Mouse (Mus musculus) layer of hippocampus, adult 11-12 months (tissue): ENCODE data around the gene Retsat.
A peak's percentile ranks its signal among the peaks of the same experiment; 100 is the strongest.

Source experiments
- DNase-seq: peaks from one replicate; pipeline ENCODE4 v3.0.0; 2022; ENCODE audit warnings: low spot score

The Retsat gene

GRCm38 (mm10) chr6:72597956-72598753, at the start of gene Retsat, which contains the start of gene Elmod3:
TSS of gene Retsat (plus strand) at chr6:72598475.
TSS of gene Elmod3 (minus strand) at chr6:72598413.
- DNase-seq: peak; percentile 94

DNA sequence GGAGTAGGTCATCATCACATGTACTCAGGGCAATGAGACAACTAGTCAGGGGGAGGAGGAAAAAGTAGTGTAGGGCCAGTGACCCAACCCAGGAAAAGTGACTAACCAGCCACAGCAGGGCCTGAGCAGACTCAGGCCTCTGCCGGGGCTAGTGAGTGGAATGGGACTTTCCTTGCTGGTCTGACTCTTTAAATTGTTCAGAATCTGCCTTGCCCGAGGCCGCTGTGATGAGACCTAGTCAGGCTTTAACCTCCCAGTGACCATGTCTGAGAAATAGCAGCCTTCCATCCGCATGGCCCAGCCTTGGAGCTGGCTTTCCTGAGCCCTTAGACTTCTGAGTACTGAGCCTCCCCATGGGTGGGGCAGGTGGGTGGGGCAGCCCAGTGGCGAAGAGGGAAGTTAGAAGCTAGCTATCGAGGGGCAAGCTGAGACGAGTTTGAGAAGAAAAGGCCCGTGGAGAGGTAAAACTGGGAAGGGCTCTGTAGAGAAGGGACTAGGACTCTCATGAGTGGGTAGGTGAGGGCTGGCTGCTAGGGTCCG, 49.2 kb upstream of the Retsat start:
- DNase-seq: no peak

DNA sequence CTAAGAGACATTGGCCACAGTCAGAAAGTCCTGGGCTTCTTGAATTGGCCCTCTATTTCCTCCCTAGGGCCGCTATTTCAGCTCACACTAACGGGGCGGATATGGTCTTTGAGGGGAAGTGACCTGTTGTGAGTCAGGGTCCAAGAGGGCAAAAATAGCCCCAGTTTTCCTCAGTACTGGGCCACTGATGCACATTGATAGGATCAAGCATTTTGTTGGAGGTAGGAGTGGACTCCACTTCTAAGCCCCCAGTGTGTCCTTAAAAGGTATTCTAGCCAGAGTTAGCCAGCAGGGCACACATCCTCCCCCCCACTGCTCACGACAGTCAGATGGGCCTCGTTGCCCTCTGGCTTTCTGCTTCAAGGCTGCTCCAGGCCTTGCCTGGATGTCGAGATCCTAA, 48.2 kb upstream of the Retsat start:
- no peak for DNase-seq

- DNase-seq: no peak
Observed at GRCm38 (mm10) chr6:72550503-72551100, 47.7 kb upstream of the Retsat start.

DNA sequence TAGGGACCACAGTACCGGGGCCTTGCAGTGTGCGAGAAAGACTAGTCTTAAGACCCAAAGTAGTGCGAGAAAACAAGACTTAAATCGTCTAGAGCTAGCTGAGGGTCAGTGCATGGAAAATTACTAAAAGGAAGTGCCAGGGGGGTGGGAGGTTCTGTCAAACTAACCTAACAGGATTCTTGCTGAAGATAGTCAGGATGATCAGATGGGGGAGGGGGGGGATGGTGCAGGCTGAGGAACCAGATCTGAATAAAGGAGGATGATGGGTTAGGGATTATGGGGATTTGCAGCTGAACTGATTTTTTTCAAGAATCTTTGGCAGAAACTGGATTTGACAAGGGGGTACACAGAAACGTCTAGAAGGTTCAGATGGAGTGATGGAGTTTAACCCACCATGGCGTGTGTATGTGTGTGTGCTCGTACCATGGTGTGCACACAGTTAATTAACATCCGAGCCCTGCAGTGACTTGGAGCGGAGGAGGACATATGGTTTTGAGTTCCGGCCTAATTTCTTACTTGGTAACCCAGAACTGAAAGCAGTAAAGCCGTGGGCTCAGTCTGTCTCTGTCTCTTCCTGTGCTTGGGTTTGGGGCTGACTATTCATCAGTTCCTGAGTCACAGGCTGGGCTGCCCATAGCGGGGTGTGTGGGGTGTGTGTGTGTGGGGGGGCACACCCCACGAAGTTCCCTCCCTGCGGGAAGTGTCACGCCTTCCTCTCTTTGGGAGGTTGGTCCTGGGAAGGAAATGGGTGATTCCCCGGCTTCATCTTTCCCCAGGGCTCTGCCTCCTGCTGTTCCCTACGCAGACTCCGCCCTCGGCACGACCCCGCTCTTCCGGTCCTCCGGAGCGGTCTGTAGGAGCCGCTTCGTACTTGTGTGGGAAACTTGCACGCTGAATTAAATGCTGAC, 45.9 kb upstream of the Retsat start:
- peak; percentile 45 for DNase-seq

DNA sequence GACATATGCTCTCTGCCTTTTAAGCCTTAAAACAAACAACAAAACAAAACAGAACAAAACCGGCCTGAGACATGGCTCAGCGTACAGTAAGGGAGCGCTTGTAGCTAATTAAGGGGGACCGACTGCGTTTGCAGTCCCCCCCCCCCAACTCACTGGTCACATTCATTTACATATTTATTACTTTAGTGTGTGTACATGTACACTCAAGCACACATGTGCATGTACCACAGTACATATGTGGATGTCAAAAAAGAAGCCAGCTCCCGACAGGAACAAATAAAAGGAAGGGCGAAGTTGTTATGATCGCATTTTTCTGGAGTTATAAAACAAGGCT, 45.2 kb upstream of the Retsat start:
- no peak for DNase-seq

DNA sequence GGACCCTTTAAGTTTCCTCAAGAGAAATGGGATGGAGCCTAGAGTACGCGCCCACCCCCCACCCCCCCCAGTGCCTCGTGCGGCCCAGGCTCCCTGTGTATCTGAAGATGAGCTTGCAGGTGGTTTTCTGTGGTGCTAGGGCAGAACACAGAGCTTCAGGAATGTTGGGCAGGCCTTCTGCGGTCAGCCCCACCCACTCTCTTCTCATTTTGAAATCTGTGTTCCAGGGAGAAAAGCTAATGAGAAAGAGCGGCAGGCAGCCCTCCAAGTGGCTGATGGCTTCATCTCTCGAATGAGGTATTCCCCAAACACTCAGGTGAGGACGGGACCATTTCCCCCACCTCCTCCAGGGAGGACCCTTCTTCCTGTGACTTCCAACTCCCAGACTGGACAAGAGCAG, 37.5 kb upstream of the Retsat start:
- no peak for DNase-seq

DNA sequence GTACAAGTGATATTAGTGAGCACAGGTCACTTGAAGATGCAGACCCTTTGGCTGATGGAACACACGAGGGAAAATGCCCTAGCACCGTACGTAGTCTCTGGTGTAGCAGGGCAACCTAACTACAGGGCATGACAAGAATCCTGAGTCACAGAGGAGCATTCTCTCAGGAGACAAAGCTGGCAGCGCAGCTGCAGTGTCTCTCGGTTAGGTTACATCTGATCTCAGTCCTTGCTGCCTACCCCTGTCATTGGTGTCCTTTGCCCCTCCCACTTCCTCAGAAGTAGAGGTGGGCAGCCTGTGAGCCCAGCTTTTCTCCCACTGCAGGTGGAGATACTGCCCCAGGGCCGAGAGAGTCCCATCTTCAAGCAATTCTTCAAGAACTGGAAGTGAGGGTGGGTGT, 35.8 kb upstream of the Retsat start:
- DNase-seq: no peak

DNA sequence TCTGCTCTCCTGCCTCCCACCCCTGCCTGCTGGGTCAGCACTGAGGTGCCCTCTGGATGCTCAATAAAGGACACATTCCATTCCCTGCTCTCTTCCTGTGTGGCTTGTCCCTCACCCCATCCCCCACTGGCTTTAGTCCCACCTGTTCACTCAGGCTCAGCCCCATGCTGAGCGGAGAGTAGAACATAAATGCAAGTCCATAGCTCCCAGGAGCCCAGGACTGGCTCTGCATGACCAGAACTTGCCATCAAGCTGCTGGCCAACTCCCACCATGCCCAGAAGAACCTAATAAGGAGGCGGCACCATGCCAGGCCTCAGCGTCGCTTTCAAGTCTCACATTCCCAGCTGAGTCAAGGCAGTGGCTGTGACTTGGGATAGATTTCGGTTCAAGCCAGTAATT, 35.4 kb upstream of the Retsat start:
- DNase-seq: no peak

GRCm38 (mm10) chr6:72565506-72565905, 32.8 kb upstream of the Retsat start:
- DNase-seq: no peak

DNA sequence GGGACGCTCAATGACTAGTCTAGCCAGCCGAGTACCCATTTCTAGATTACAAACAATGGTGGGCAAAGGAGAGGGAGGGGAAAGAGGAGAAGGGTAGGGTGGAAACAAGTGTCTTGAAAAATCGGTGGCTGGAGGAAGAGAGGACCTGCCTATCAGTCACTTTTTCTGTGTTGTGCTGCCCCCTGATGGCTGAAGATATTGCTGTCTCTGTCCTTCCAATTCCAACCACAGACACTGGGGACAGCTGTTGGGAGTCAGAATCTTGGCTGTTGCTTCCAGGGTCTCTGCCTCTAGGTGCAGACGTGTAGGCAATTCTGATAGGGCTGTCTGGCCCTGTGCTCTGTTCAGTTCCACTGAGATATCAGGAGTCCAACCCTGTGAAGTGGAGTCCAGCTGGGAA, 32.2 kb upstream of the Retsat start:
- peak; percentile 96 for DNase-seq

DNA sequence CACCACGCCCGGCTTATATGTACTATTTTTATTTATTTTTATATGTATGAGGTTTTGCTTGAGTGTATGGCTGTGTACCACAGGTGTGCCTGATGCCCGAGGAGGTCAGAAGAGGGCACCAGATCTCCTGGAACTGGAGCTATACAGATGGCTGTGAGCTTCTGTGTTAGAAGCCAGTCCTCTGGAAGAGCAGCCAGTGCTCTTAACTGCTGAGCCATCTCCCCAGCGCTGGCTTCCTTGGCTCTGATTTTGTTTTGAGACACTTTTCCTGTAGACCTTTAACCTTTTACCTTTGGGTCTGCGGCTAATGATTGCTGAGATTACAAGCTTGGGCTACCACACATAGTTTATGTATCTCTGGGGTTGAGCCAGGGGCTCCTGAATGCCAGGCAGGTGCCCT, 30.8 kb upstream of the Retsat start:
- no peak for DNase-seq

DNA sequence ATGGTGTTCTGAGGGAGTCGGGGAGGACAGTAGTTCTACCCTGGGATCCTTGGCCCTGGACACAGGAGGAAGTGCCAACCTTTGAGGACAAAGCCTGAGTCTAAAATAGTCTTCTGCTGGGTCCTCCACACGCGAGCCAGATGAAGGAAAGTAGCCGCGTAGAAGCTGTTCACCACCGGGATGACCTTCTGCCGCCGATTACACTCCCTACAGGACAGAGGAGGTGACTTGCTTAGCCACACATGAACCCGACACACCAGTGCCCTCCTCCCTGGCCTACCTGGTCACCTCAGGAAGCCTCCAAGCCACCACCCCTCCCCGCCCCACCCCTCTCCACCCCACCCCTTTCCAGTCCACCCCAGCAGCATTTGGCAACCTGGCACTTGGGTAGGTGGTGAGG, 29.5 kb upstream of the Retsat start:
- DNase-seq: no peak

DNA sequence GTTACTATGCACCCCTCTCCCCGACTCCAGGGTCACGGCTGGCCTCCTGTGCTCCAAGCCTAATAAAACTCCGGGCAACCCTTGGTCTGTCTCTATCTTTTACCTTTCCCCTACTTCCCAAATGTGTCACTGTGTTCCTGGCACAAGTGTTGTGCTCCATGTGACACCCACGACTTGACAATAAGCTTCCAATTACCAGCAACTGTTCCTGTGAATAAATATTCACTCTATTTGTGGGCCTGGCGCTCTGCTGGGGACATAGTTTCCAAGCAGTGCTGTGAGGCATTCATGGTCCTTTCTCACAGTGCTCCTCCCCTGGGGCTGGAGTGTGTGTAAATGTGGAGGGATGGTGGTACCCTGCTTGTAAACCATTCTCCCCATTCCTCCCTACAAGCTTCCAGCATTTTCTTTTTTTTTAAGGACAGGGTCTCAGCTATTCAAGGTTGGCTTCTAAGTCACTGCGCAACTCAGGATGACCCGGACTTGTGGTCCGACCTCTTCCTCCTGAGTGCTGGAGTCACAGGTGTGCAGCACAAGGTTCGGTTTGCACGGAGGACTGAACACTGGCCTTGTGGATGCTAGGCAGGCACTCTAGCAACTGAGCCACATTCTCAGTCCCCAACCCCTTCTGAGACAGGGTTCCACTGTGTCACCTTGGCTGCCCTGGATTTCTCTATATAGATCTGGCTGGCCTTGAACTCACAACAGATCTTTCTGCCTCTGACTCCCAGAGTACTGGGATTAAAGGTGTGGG, 27.5 kb upstream of the Retsat start:
- DNase-seq: peak; percentile 56

DNA sequence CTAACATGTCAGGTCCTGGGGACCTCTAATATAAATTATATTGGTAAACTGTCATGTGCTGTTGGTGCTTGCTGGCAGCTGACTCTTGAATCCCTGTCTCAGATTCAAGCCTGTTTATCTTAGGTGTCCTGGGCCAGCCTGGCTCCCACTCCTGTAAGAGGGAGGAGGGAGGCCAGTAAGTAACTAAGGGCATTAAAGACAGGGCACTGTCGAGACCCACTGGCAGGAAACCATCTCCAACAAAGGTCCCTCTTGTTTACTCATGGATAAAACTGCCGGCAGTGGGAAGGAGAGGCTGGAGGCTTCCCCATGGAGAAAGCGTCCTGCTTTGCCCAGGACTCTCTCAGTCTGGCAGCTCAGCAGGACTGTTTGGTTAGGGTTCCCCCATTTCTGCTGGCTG, 26.4 kb upstream of the Retsat start:
- DNase-seq: no peak

- no peak for DNase-seq
Observed at GRCm38 (mm10) chr6:72576041-72576440, 22.2 kb upstream of the Retsat start.

DNA sequence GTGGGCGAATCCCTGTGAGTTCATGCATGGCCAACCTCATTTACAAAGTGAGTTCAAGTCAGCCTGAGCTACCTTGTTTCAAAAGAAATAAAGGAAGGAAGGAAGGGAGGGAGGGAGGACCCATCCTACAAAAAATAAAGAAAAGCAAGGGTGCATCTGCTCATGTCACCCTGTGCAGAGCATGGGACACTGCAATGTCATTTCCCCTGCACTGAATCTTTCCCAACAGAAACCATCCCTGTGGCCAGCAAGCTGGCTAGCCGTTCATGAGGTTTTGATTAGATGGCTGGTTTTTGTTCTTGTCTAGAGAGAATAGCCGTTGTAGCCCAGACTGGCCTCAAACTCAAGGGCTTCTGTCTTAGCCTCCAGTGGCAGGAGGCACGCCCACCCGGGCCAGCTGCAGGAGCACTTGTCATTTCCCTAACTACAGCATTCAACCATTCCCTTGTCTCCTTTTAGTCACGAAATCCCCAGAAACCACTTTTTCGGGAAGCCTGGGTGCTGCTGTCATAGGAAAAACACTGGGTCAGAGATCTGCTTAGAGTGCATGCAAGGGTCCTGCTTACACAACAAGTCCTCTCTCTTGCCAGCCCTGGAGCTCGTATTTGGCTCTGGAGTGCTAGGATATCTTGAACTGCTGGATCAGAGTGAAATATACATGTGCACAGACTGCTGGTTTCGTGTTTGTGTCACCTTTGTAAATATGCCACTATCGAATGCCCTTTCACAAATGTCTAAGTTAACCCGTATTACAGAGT, 16.5 kb upstream of the Retsat start:
- no peak for DNase-seq

- no peak for DNase-seq
Observed at GRCm38 (mm10) chr6:72583211-72583839, 14.9 kb upstream of the Retsat start.

DNA sequence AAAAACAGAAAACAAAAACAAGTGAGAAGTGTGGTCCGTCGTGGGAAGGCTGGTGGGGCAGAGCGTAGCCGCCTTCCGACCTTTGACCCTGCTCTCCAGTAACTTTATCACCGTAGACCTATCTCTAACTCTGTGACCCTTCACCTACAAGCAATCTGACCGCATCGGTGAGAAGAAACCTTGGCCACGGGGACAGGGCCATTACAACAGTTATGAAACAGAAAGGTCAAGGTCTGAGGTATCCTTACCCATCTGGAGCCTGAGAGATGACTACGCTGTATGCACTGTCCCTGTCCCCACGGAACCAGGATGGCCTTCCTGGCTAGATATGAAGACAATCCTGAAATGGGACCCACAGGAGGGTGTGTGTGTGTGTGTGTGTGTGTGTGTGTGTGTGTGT, 14.1 kb upstream of the Retsat start:
- DNase-seq: no peak

DNA sequence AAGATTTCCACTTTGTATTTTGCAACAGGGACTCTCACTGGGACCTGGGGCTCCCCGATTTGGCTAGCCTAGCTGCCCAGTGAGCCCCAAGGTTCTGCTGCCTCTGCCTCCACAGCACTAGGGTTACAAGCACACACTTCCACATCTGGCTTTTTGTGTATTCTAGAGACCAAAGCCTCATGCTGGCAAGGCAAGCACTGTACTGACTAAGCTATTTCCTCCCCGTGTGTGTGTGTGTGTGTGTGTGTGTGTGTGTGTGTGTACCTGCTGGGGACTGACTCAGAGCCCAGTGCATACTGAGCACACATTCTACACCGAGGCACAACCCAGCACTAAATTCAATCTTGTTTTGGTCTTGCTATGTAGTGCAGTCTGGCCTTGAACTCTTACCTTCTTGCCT, 11.6 kb upstream of the Retsat start:
- no peak for DNase-seq

DNA sequence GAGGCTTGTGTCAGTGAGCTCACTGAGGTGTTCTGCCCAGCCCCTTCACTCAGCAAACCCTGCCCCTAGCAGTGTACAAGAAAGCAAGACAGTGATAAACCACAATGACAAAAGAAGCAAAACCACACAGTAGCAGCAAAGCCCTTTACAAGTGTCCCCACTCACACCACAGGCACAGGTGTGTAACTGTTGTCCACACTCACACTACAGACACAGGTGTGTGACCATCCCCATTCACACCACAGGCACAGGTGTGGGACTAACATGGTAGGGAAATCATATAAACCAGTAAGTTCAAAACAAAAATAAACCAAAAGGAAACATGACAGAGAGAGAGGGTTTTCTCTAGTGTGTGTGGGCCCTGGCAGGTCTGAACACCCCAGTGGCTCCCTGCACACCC, 10.0 kb upstream of the Retsat start:
- DNase-seq: no peak
